Mouse (Mus musculus) B cell, adult 2 months (primary cell): Measurements from ENCODE around the gene Pgm2l1.
"Not testable (repeated sequence)": the region's sequence is repeated elsewhere in the genome, so short reads cannot be mapped to it uniquely, and the experiment has no call there.

Experiments used
- DNase-seq, 2 experiments: peaks; one replicate each; pipeline ENCODE4 v3.0.0; 2022

The Pgm2l1 gene

DNA sequence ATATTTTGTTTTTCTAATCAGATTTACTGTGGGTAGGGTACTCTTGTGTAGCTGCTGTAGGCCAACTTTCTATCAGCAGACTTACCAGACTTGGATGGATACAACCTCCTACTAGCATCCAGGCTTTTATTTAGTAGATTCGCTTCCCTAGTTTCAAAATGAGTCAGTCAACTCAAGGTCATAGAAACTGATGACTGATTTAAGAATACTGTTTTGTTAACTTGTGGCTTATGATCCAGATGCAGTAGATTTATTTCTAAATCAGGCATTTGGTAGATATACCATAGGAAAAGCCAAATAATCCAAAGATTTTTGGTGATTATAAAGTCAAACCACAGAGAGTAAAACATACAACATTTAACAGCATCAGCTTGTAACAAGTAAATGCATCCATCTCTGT is 3.5 kb downstream of the Pgm2l1 start:
- DNase-seq, result no peak

DNA sequence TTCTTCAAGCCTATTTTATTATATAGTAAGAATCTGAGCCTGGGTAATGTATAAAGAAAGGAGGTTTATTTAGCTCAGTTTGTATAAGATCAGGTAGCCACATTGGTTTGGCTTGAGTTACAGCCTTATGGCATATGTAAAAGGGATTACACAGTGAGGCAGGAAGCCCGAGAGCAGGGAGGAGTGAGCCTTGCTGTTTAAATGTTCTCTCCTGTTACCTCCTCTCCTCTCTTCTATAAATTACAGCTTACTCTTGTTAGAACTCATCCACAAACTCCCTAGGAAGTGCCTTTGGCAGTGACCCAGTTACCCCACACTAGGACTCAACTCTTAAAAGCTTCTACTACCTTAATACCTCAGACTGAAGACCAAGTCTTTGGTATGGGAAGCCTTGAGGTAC is 4.5 kb downstream of the Pgm2l1 start:
- DNase-seq, result no peak

DNA sequence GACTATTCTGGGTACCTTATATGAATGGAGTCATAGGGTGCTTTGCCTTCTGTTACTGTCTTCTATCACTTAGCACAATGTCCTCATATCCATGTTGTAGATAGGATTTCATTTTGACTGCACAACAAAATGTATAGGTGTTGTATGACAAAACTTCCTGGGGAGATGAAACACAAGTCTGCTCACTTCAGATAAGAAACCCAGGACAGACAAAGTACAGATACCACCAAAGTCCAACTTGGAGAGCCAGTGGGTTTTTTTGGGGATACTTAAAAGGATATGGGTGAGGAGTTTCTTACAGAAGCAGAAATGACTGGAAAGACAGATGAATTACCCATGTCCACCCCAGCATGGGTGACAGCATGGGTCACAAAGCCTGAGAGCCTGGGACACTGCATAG is 6.5 kb downstream of the Pgm2l1 start:
- DNase-seq, result no peak

DNA sequence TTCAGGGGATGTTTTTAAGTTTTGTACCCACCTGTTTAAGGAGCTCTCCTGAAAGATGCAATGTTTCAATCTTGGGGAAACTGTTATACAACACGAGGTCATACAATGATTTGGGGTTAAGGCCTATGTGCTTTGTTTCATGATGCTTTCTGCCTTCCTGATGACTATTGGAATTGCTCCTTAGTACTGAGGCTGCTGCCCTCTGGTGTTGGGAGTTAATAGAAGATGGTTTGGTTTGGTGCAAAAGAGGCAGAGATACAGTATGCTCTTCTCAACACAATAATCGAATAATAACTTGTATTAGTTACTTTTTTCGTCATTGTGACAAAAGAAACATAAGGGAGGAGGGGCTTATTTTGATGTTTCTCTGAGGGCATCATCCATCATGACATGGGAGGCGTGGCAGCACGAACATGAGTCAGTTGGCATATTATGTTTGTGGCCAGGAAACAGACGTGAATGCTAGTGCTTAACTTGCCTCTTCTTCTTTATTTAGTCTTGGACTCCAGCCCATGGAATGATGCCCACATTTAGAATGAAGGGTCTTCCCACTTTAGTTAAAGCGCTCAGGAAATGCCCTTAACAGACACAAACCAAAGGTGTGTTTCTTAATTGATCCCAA is 7.2 kb downstream of the Pgm2l1 start:
- DNase-seq, result peak; percentile 51 to 58

DNA sequence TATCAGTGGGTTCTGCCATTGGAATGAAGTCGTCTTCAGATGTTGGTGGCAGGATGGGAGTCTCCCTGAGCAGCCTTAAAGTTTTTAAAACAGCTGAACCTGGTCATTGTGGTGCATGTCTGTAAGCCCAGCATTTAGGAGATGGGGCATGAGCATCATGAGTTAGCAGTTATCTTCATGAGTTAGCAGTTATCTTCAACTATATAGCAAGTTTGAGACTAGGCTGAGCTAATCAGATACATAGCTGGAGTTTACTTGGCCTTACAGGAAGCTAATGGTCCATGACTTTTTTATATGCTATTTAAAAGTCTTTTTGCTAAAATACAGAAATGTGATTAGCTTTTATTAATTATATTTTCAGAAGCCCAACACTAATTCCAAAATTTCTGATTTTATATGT is 11.1 kb downstream of the Pgm2l1 start:
- no peak for DNase-seq

DNA sequence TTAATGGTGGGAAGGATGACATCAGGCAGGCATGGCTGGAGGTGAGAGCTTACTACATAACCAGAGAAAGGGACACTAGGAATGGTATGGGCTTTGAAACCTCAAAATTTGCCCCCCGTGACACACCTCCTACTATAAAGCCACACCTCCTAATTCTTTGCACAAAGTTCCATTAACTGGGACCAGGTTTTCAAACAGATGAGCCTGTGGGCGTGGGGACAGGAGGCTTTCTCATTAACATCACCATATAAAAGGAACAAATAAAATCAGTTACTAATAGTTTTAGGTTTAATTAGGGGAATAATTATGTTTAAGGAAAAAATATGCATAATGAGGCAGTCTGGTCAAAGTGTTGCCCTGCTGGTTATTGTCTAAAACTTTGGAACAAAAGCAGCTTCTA is 13.4 kb downstream of the Pgm2l1 start:
- DNase-seq, result no peak

DNA sequence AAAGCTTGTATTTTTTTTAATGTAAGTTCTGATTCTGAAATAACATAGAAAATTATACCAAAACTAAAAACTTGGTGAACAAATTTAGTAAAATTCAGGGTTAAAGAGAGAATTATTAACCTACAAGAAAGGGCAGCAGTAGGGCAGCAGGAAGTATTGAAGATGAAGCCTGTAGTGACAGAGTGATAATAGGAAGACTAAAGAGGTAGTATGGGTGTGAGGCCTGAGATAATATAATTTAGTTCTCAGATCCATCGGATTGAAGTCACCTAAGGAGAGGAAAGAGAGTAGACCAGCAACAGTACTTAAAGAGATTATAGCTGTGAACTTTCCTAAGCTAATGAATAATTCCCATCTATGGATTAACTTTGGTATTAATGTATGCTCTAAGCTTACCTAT is 15.8 kb downstream of the Pgm2l1 start:
- DNase-seq, result no peak

DNA sequence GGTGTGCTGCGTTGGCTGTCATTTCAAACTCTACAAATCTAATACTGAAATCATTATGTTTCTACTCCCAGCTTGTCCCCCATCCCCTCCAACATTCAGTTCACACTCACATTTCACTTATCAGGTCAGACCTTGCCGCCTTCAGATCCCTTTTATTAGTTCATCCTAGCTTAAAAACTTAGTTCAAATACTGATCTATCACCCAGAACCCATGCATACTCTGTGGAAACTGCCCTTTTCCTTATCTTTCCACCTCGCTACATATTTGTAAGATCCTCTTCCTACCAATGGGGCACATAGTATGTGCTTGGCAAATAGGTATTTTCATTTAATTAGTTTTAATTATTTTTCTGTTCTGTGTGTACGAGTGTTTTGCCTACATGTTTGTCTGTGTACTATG is 17.0 kb downstream of the Pgm2l1 start:
- DNase-seq, result no peak

DNA sequence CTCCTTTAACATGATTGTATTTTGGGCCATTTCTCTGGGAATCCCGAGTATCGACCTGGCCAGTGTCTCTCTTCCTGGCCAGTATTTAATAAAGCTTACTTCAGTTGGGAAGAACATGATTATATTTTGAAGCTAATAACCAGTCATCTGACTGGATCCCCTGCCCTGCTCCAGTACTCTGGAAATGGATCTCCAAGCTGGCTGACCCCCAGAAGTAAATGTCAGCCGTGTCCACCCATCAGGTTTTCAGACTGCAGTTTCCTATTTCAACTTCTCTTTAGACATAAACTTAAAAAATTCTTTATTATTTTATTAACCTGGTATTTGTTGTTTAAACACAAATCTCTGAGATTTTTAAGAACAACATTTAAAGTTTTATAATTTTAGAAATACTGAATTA is 18.0 kb downstream of the Pgm2l1 start:
- DNase-seq, result no peak

DNA sequence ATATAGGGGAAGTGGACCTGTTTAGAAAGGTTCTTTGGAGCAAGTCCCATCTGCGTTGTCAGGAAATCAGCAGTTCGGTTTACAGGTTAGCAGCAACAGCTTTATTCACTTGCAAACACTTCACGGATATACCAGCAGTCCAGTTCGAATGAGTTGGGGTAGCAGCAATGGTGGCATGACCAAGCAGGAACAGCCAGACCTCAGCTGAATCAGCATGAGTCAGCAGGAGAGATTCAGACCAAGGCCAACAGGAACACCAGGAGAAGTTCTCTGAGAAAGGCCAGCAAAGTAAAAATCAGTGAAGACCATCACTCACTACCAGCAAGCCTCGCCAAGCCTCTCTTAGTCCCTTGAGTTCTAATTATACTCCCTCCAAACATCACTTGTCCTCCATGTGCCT is 23.5 kb downstream of the Pgm2l1 start:
- DNase-seq, result no peak

DNA sequence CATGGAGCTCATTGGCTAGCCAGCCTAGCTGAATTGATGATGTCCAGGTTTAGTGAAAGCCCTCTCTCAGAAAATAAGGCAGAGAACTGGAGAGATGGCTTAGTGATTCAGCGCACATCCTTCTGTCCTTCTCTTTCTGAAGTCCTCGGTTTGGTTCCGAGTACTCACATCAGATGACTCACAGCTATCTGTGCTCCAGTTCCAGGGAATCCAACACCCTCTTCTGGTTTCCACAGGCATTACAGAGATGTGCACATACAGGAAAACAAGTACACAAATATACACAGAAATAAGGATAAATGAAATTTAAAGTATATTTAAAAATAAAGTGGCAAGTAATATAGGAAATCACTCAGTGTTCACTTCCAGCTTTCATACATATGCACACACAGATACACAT is 35.2 kb downstream of the Pgm2l1 start:
- DNase-seq, result no peak

DNA sequence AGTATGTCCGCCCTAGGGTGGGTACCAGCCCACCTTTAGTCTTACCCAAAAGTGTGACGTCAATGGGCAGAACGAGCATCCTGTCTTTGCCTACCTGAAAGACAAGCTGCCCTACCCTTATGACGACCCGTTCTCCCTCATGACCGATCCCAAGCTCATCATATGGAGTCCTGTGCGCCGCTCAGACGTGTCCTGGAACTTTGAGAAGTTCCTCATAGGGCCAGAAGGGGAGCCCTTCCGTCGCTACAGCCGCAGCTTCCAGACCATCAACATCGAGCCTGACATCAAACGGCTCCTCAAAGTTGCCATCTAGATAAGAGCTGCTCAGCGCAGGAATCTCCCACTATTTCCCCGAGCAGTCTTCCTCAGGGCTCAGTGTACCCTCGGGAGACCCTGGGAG is 37.7 kb downstream of the Pgm2l1 start:
- not testable (repeated sequence) for DNase-seq

DNA sequence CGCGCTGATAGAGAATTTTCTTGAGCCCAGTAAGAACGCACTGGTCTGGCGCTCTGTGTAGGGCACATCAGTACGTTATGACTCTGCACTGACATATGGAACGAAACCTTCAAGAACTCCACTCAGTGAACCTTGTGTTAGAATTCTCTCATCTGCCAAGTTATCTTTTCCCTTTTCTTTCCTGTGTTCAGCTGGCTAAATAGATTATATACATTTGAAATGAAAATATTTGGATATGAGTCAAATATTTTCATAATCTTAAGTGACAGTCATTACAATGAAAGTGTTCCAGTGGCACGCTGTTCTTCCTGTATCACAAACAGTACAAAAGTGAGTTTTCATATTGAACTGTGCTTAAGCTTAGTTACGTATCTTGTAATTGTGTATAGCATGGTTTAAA is 45.2 kb downstream of the Pgm2l1 start:
- DNase-seq, result no peak

DNA sequence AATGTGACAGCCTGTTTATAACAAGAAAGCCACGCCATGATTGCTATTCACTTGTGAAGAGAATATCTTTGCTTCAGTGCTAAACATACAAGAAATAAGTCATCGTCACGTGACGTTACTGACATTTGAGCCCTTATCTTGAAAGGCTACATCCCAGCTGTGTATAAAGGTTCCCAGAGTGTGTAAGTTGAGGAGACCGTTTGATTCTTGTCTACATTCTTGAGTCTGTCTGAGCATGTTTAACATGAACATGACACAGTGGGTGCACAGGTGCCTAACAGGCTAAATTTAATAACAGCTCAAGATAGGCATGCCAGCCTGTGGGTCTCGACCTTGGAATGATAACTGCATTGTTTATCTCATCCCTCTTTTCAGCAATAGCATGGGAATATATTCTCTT is 47.3 kb downstream of the Pgm2l1 start:
- no peak for DNase-seq

DNA sequence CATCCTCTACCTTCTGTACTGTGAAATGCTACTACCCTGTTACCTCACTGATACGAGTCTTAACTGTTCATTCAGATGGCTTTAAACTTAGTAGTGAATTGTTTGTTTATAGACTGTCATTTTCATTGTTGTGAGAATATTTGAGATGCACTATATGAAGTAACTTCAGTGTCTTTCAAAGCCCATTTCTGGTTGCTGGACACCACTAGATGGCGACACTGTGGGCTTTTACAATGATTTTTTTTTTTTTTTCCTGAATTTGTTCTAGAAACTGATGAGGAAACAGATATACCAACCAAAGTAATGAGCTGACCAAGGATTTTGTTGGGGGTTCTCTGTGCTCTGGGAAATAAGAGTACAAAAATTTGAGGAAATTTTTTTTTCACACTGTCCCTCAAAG is 49.2 kb downstream of the Pgm2l1 start:
- DNase-seq, result peak in 1 of 2 experiments; percentile 21

DNA sequence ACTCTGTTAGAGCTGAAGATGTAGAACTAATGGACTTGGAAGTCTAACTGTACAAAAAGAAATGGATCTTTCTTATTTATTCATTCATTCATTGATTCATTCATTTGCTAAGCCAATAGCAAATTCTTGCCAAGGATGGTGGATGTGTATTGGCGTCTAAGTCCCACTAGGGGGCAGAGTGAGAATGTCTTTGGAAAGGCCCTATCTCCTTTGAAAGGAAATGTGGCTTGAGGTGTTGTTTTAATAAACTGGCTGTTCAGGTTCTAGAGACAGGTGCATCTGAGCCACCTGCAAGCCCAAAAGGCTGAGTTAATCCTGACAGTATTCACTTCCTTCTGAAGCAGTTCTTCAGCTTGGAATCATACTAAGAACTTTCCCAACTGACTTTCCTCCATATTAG is 52.6 kb downstream of the Pgm2l1 start:
- peak; percentile 45 to 50 for DNase-seq

DNA sequence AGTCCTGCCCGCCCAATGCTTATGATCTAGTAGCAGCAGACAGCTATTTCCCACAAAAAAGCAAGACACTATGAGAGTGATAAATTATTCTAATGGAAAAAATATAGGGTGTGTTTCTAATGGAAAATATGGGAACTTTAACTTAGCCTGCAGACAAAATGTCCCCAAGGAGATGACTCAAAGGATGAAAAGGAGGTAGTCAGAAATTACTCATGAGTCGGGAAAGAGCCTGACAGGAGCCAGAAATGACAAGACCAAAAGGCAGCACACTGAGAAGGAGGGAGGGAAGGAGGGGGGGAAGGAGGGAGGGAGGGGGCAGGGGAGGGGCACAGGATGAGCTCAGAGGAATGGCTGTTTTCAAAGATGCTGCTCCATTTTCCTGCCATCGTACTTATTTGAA is 54.4 kb downstream of the Pgm2l1 start:
- no peak for DNase-seq

DNA sequence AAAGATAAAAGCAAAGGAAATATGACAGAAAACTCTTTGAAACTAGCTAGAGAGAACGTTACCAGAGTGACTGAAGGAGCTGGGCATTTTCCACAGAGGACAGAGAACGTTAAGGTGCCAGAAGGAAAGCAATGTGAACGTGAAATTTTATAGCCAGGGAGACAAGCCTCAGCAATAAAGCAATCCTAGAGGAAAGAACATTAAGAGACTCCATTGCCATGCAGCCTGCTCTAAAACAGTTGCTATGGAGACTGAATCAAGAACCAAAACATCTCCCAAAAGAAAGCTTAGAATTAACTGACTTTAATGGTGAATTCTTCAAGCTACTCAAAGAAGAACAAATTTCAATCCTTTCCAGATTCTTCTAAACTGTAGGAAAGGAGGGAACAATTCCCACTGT is 56.1 kb downstream of the Pgm2l1 start:
- DNase-seq, result no peak

DNA sequence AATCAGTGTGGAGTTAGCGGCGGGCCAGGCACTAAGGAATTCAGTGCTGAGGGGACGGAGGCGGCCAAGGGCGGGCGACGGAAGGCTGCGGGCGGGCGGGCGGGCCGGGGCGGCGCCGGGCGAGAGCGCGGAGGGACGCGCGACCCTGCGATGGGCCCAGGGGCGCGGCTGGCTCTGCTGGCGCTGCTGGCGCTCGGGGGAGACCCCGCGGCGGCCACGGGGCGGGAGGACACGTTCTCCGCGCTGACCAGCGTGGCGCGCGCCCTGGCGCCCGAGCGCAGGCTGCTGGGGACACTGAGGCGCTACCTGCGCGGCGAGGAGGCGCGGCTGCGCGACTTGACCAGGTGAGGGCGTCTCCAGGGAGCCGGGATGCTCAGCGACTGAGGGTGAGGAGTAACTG is 58.2 kb downstream of the Pgm2l1 start, which contains the start of gene P4ha3:
TSS of gene P4ha3 (plus strand) at position 138 of the 400 bp plus-strand sequence.
- DNase-seq, result peak in 1 of 2 experiments; percentile 18

DNA sequence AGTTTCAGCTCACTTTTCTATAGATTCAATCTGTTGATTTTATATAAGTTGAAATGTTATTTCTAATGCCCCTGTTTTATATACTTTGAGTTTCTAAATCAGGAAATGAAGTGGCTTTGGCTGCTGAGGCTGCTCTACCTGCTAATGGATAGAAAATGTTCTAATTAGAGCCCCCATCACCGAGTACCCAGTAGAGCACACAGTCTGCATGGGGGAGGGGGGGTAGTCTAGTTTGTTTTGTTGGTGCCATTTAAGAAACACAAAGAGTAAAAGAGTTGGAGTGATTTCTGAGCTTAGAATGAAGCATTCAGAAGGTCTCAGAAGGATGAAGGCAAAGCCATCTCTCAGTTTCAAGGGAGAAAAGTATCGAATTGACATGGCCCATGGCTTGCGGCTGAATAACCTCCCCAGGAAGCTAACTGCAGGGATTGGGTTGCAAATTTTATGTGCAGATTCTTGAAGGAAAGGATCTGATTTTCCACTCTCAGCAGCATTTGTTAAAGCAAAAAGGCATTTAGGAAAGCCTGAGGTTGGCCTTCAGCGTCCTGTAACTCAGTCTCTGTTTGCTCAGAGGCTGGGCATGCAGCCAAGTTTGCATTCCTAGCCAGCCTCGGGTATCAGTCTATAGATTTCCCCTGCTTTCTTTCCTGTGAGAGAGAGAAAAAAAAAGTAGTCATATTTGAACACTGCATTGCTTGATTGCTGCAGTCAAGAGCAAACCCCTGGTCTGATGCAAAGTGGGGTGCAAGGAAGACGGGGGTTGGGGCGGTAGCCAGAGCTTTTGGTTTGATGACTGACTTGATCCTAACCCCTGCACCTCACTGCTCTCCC is 60.8 kb downstream of the Pgm2l1 start:
- no peak for DNase-seq

DNA sequence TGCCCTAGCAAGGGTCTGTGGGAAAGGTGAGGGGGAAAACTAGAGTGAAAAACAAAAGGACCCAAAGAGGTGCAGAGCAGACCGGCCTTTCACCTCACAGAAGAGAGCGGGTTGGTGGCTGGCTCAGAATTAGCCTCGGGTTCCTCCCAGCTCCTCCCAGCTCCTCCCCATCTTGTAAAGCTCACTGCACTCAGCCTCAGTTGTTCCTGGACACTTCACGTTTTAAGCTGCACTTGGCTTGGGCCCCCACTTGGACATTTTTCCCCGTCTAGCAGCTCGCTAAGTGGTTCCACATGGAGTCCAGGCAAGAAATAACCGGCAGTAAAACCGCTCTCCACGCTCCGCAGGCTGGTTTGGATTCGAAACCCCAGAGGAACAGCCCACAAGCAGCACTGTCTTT is 61.4 kb downstream of the Pgm2l1 start:
- no peak for DNase-seq

DNA sequence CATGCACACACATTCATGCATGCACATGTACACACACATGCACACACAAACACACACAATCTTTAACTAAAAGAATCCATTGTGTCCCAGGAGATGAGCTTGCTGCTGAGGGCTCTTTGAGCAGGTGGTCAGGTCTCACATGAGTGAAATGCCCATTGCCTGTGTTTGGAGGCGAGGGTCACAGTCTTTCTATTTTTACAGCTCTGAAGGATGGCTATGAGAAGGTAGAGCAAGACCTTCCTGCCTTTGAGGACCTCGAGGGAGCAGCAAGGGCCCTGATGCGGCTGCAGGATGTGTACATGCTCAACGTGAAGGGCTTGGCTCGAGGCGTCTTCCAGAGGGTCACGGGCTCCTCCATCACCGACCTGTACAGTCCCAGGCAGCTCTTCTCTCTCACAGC is 66.4 kb downstream of the Pgm2l1 start:
- DNase-seq, result no peak

DNA sequence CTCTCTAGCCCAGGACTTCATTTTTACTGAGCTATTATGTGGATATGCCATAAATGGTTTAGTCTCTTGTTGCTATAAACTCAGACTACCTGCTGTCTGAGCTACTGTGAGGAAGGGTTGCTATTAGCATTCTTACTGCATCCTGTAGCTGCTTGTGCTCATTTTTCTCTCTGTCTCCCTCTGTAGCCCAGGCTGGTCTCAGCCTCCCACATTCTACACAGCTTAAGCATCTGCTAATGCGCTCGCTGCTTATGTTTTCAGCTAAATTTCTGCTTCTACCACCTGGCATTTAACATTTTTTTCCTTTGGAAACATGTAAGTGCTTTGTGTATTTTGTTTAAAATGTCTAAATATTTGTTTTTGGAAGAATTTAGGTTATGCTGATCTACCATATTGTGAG is 68.6 kb downstream of the Pgm2l1 start:
- no peak for DNase-seq

DNA sequence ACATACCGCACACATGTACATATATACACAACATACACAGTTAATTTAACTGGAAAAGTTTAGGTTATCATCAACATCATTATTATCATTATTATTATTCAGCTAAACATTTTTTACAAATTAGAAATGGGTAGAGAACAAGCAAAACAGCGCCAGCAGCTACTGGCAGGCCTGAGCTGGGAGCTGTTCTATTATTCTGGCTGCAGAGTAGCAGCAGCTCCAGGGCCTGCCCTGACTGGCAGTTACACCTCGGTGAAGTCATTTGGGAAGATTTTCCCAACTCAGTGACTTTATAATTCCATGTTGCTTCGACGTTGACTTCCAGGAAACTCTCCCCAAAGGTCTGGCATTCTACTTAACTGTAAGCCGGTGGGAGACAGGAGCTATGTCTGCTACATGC is 69.5 kb downstream of the Pgm2l1 start:
- DNase-seq, result no peak
